Mouse (Mus musculus) embryonic stem cell, embryonic (primary cell): ENCODE data around the gene Txndc12.

Experiments used
- CTCF ChIA-PET, 4 experiments: fragments of 300-600 bp in 2 of 4; fragments of 350-600 bp in 2 of 4; sonication (Branson Sonifier 250); formaldehyde crosslinking; loops; one replicate each; lab custom pipeline; 2022; ENCODE audit warnings: inconsistent platforms in 2 of 4; lab: Charles Lee
- POLR2A ChIA-PET, 4 experiments: fragments of 300-600 bp in 2 of 4; fragments of 350-600 bp in 2 of 4; sonication (Branson Sonifier 250); formaldehyde crosslinking; loops; one replicate each; lab custom pipeline; 2022; ENCODE audit warnings: antibody characterized with exemption in 4 of 4, inconsistent platforms in 1 of 4; lab: Charles Lee

Txndc12 gene

GRCm38 (mm10) chr4:108834971-108835311 is 540 bp downstream of the Txndc12 start:
- POLR2A ChIA-PET, result interaction anchor here (0.6 to 10.4 kb wide), 43 partner anchors 8 to 947 kb away, joined by 3 to 199 read pairs (median 5); partner anchors contain the start of genes Kti12 (in 4 of the 4), A730015C16Rik (in 3 of the 4), Zfyve9 (in 2 of the 4) and Cc2d1b (in 1 of the 4)
- CTCF ChIA-PET, result interaction anchor here in 3 of 4 experiments (0.7 kb wide), 3 partner anchors 11 to 1517 kb away, joined by 3 to 4 read pairs (median 3); no protein-coding TSS in a partner anchor

DNA sequence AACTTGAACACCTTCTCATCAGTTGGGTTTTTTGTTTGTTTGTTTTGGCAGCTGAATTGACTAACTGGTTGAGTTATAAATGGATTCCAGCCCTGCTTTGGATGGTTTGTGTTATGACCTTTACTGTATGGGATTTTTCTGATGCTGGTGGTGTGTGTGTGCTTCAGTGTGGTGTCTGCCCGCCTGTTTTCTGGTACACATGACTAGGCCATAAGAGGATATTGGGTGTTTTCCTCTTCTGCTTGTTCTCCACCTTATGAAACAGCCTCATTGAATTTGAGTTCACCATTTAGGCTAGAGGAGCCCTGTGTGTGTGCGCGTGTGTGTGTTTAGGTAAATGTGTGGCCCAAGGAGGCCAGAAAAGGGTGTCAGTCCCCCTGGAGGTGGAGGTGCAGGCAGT is 1.1 kb downstream of the Txndc12 start:
- ChIA-PET CTCF (no interaction called here), POLR2A (interaction anchor here in 2 of 4 experiments (1.0 to 10.4 kb wide), 10 partner anchors 10 to 367 kb away, joined by 3 to 199 read pairs (median 4); partner anchors contain the start of genes A730015C16Rik (in 2 of the 2), Kti12 (in 2 of the 2) and Nrd1 (in 1 of the 2))

GRCm38 (mm10) chr4:108838031-108838430 is 3.6 kb downstream of the Txndc12 start:
- ChIA-PET POLR2A (interaction anchor here (0.6 to 10.4 kb wide), 10 partner anchors 7 to 441 kb away, joined by 3 to 199 read pairs (median 4); partner anchors contain the start of genes Kti12 (in 4 of the 4) and A730015C16Rik (in 3 of the 4)), CTCF (interaction anchor here in 2 of 4 experiments (0.6 to 0.8 kb wide), 3 partner anchors 147 to 794 kb away, joined by 3 to 5 read pairs (median 3); no protein-coding TSS in a partner anchor)

DNA sequence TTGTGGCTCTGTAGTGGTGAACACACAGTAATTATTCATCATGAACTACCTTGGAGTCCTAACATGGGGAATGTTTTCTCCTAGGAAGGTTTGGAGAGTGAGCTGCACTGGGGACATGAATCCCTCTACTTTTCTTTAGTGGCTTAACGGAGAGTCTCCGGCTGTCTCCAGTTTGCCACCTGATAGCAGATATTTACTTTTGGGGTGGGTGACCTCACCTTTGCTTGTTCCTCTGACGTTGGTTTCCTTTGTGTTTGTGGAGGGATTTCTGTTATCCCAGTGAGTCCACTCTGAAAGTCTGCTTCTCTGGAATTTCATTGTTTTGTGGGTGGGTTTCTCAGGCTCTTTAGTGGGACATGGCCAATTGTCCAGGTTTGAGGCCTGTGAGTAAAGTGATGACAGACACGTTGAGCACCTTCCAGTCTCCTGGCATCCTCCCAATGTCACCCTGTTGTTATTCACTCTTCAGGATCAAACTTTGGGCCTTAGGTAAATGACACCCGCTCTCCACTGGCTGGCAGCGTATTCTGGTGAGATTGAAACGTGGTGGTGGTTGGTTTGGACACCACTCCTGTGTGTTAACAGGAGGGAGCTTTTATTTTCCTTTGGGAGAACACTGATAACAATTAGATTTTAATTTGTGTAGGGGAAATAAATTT is 7.6 kb downstream of the Txndc12 start:
- ChIA-PET CTCF (no interaction called here), POLR2A (interaction anchor here in 2 of 4 experiments (0.8 to 9.1 kb wide), 5 partner anchors 7 to 191 kb away, joined by 3 to 199 read pairs (median 4); partner anchors contain the start of genes Btf3l4 (in 2 of the 2) and Txndc12 (in 2 of the 2))

GRCm38 (mm10) chr4:108843336-108843735 is 8.9 kb downstream of the Txndc12 start:
- ChIA-PET POLR2A (interaction anchor here (0.5 to 9.1 kb wide), 11 partner anchors 8 to 133 kb away, joined by 3 to 199 read pairs (median 3); partner anchors contain the start of genes Txndc12 (in 4 of the 4) and Btf3l4 (in 3 of the 4)), CTCF (no interaction called here)

- POLR2A ChIA-PET, result interaction anchor here in 2 of 4 experiments (0.7 to 9.1 kb wide), 6 partner anchors 9 to 586 kb away, joined by 3 to 199 read pairs (median 16); partner anchors contain the start of genes Btf3l4 (in 2 of the 2) and Txndc12 (in 2 of the 2)
- CTCF ChIA-PET, result no interaction called here
Measured at GRCm38 (mm10) chr4:108845824-108846569, 11.6 kb downstream of the Txndc12 start.

DNA sequence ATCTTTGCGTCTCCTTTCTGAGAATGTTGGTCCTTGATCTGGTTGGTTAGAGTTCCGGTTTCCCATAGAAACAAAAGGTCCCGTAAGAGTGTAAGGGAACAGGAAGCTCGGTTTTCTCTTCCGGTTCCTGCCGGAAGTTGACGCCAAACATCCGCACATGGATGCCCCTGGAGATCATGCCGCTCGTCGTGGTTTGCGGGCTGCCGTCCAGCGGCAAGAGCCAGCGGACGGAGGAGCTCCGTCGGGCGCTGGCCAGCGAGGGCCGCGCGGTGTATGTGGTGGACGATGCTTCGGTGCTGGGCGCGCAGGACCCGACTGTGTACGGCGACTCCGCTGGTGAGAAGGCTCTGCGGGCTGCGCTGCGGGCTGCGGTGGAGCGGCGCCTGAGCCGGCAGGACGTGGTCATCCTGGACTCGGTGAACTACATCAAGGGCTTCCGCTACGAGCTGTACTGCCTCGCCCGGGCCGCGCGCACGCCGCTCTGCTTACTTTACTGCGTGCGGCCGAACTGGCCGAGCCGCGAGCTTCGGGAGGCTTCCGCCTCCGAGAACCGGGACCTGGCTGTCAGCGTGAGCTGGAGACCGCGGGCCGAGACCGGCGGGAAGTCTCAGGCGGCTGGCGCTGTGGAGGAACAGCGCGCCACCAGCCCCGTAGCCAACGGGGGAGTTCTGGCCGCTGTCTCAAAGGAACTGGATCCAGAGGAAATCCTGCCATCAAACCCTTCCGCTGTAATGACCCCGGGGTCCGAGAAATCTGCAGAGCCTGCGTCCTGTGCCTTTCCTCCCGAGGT is 13.5 kb downstream of the Txndc12 start, which contains the start of gene Kti12:
Gene Kti12 (plus strand): TSS at position 71 of the 790 bp plus-strand sequence.
- ChIA-PET CTCF (interaction anchor here in 2 of 4 experiments (0.6 to 1.5 kb wide), 3 partner anchors 22 to 430 kb away, joined by 3 to 4 read pairs (median 3); no protein-coding TSS in a partner anchor), POLR2A (interaction anchor here (0.7 to 9.1 kb wide), 27 partner anchors 9 to 354 kb away, joined by 3 to 199 read pairs (median 4); partner anchors contain the start of genes Btf3l4 (in 4 of the 4), Txndc12 (in 4 of the 4), Cc2d1b (in 1 of the 4) and Orc1 (in 1 of the 4))

- POLR2A ChIA-PET, result interaction anchor here in 3 of 4 experiments (0.7 to 9.1 kb wide), 23 partner anchors 8 to 353 kb away, joined by 3 to 199 read pairs (median 4); partner anchors contain the start of genes Btf3l4 (in 3 of the 3) and Txndc12 (in 3 of the 3)
- CTCF ChIA-PET, result no interaction called here
Measured at GRCm38 (mm10) chr4:108848505-108848848, 14.1 kb downstream of the Txndc12 start, which contains the start of gene A730015C16Rik. A730015C16Rik (minus strand) TSS chr4:108848619.

GRCm38 (mm10) chr4:108866806-108867205 is 32.4 kb downstream of the Txndc12 start:
- CTCF ChIA-PET, result interaction anchor here in 1 of 4 experiments (0.6 kb wide), 1 partner anchor 11 kb away, joined by 4 read pairs; no protein-coding TSS in a partner anchor
- POLR2A ChIA-PET, result interaction anchor here in 1 of 4 experiments (0.5 to 0.8 kb wide), 2 partner anchors 18 to 106 kb away, joined by 3 read pairs; partner anchors contain the start of gene A730015C16Rik

DNA sequence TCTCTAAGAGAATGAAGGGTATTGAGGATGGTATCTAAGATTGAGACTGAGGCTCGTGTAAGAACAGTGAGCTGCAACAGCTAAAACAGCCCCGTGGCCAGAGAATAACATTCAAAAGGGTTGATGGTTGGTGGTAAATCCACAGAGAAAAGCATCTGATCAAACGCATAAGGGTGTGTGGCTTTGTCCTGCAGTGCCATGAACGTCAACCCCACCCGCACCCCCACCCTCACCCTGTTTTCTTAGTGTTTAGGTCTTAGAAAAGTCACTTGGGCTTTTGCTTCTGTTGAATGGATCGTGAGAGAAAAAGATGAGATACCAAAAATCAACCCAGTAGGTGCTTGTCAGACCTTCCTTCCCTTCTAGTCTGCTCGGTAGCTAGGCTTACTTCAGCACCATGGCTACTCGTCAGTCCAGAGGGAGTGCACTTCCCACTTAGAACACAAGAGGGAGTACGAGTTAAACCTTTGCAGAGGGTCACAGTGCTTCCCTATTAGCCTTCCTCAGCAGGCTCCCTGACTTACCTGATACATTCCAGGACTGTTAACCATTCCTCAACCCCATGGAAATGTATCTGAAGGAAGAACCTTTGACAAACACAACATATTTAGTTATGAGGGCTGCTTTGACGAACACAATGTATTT is 35.5 kb downstream of the Txndc12 start:
- ChIA-PET POLR2A (interaction anchor here in 3 of 4 experiments (0.6 to 2.2 kb wide), 14 partner anchors 9 to 1062 kb away, joined by 3 to 11 read pairs (median 4); no protein-coding TSS in a partner anchor), CTCF (interaction anchor here (0.5 to 2.3 kb wide), 35 partner anchors 9 to 1066 kb away, joined by 3 to 11 read pairs (median 4); partner anchors contain the start of genes Btf3l4 (in 1 of the 4), Kti12 (in 1 of the 4) and Rab3b (in 1 of the 4))

GRCm38 (mm10) chr4:108873746-108874145 is 39.3 kb downstream of the Txndc12 start:
- POLR2A ChIA-PET, result interaction anchor here in 1 of 4 experiments (0.9 kb wide), 1 partner anchor 39 kb away, joined by 3 read pairs; the partner anchor contains the start of gene Txndc12
- CTCF ChIA-PET, result no interaction called here

DNA sequence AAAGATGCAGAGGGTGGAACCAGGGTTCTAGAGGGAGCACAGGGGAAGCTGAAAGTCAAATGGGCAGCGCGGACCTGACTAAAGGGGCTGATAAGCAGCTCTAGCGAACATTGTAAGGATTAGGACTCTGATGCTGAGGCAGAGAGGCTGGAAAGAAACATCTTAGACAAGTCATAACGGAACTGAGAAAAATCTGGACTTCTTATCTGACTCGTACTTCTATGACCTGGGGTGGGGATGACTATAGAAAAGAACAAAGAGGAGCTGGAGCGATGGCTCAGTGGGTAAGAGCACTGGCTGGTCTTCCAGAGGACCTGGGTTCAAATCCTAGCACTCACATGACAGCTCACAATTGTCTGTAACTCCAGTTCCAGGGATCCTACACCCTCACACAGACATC is 43.5 kb downstream of the Txndc12 start:
- CTCF ChIA-PET, result interaction anchor here in 1 of 4 experiments (0.6 to 2.3 kb wide), 2 partner anchors 8 to 12 kb away, joined by 3 to 10 read pairs; no protein-coding TSS in a partner anchor
- POLR2A ChIA-PET, result interaction anchor here in 3 of 4 experiments (0.7 to 2.4 kb wide), 6 partner anchors 22 to 340 kb away, joined by 3 to 10 read pairs (median 5); partner anchors contain the start of gene Btf3l4 (in 1 of the 3)

GRCm38 (mm10) chr4:108878963-108879822 is 44.8 kb downstream of the Txndc12 start, which contains the start of gene Rab3b:
Rab3b (plus strand) TSS chr4:108879063.
- POLR2A ChIA-PET, result interaction anchor here (0.9 to 2.4 kb wide), 18 partner anchors 9 to 194 kb away, joined by 3 to 10 read pairs (median 4); partner anchors contain the start of genes Btf3l4 (in 2 of the 4), Nrd1 (in 2 of the 4), A730015C16Rik (in 1 of the 4) and Kti12 (in 1 of the 4)

GRCm38 (mm10) chr4:108883815-108884214 is 49.4 kb downstream of the Txndc12 start:
- ChIA-PET POLR2A (interaction anchor here in 2 of 4 experiments (0.6 to 1.2 kb wide), 6 partner anchors 14 to 109 kb away, joined by 3 to 5 read pairs (median 3); no protein-coding TSS in a partner anchor), CTCF (no interaction called here)

More at GRCm38 (mm10) chr4:108878963-108879822, 44.8 kb downstream of the Txndc12 start, which contains the start of gene Rab3b:
- CTCF ChIA-PET, result interaction anchor here in 2 of 4 experiments (0.7 to 2.3 kb wide), 3 partner anchors 9 to 49 kb away, joined by 3 to 10 read pairs (median 5); no protein-coding TSS in a partner anchor

GRCm38 (mm10) chr4:108887456-108887855 is 53.1 kb downstream of the Txndc12 start:
- CTCF ChIA-PET, result interaction anchor here in 1 of 4 experiments (0.9 kb wide), 1 partner anchor 18 kb away, joined by 3 read pairs; no protein-coding TSS in a partner anchor
- POLR2A ChIA-PET, result interaction anchor here in 2 of 4 experiments (0.6 to 1.2 kb wide), 7 partner anchors 13 to 546 kb away, joined by 3 to 5 read pairs (median 3); partner anchors contain the start of gene Btf3l4 (in 1 of the 2)
